Mouse (Mus musculus): ENCODE measurements around the gene Spag4. TPM values are rescaled to one million over a fixed set of nuclear protein-coding genes. Genes with fewer than 3 reads are reported as not detected.
A peak's percentile ranks its signal among the peaks of the same experiment; 100 is the strongest.

The Spag4 gene
- polyA plus RNA-seq (2015; fragmentation: Nextera tagmentation; extraction: Ambion mirVana), result 1.4 and 1.6 TPM in 2 replicates

DNA sequence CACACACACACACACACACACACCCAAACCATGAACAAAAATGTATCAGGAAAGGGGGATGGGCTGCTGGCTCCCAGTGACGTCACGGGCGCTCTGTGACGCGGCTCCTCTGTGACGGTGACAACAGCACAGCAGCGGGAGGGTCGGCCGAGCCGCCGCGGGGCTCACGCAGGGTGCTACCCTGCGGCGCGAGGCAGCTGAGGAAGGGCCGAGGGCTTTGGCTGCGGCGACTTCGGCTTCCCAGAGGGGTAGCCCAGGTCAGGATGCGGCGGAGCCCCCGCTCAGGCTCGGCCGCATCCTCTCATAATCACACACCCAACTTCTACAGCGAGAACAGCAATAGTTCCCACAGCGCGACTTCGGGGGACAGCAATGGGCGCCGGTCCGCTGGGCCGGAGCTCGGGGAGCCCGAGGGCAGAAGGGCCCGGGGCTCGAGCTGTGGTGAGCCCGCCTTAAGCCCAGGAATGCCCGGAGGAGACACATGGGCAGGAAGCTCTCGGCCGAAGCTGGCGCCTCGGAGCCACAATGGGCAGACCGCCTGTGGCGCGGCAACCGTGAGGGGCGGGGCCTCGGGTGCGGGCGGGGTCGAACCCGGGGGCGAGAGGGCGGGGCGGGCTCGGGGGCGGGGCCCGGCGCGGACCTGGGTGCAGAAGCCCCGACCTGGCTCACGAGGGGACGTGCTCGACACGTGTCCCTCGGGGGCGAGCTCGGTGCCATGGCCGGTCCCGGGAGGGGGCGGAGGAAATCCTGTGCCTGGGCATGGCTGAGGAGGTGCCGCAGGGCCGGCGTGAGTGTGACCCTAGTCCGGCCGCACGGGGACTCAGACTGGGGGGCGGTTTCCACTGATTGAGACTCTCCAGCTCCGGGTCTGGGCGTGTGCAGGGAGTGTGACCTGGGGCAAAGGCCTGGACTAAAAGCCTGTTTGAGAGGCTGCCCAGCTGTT is at the start of gene Spag4:
Gene Spag4, plus strand, starts transcription at position 77 of the 943 bp plus-strand sequence.
- under 1% methylated on average over 75 of the region's 81 CpGs for WGBS
- peak within 1 kb of the TSS; percentile 83 for H3K4me3 ChIP-seq (ENCODE audit: low read length)
- peak; percentile 86 for ATAC-seq (replicated peaks; ENCODE audit: extremely low read depth, insufficient read depth, low FRiP score)
- peak within 1 kb of the TSS; percentile 64 for H3K27ac ChIP-seq (ENCODE audit: low read length)
- no peaks in the 10 kb centered on the region for H3K27me3 ChIP-seq (ENCODE audit: control insufficient read depth, insufficient read depth, low read length)
- H3K9me3 ChIP-seq (replicated peaks; ENCODE audit: control insufficient read depth, low read length), result no peaks in the 10 kb centered on the region
- peak within 1 kb of the TSS; percentile 99 for H3K4me2 ChIP-seq (ENCODE audit: low read depth, low read length)
- peaks cover 7% of the 10 kb centered on the region; the same call in 1 of the 2 replicates for H3K36me3 ChIP-seq (ENCODE audit: control insufficient read depth, insufficient read depth)
- peak within 1 kb of the TSS; percentile 87 for H3K9ac ChIP-seq (ENCODE audit: low read length)
- H3K4me1 ChIP-seq (ENCODE audit: control insufficient read depth, insufficient read depth, low read length), result 0 out of 2 replicates have a peak, but pooled peaks cover 4% of the 10 kb centered on the region

DNA sequence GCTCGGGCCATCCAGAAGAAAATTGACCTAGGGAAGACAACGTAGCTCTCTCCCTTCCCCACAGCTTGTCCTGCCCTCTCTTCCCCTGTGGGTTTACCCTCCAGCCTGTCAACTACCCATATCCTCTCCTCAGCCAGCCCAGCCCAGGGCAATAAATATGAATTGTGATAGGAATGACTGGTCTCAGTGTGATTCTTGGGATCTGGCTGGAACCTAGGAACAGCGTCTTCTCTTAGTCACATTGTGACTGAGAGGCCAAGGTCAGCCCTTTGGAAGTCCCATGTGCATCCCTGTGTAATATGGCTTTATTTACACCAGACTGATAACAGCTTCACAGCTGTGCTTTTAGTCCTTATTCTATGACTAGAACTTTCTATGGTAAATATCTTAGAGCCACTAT is 46.9 kb upstream of the Spag4 start:
- Histone ChIP-seq H3K9ac (ENCODE audit: low read length) (no peak overlapping the region), H3K4me2 (ENCODE audit: low read depth, low read length) (no peak overlapping the region), H3K4me3 (ENCODE audit: low read length) (no peak overlapping the region), H3K4me1 (ENCODE audit: control insufficient read depth, insufficient read depth, low read length) (no peaks in the 10 kb centered on the region), H3K36me3 (ENCODE audit: control insufficient read depth, insufficient read depth) (peaks cover 40% of the 10 kb centered on the region), H3K9me3 (replicated peaks; ENCODE audit: control insufficient read depth, low read length) (no peaks in the 10 kb centered on the region), H3K27me3 (ENCODE audit: control insufficient read depth, insufficient read depth, low read length) (no peaks in the 10 kb centered on the region), H3K27ac (ENCODE audit: low read length) (no peak overlapping the region)
- 87% methylated on average over 3 of the region's 3 CpGs for WGBS
- no peak for ATAC-seq (replicated peaks; ENCODE audit: extremely low read depth, insufficient read depth, low FRiP score)

DNA sequence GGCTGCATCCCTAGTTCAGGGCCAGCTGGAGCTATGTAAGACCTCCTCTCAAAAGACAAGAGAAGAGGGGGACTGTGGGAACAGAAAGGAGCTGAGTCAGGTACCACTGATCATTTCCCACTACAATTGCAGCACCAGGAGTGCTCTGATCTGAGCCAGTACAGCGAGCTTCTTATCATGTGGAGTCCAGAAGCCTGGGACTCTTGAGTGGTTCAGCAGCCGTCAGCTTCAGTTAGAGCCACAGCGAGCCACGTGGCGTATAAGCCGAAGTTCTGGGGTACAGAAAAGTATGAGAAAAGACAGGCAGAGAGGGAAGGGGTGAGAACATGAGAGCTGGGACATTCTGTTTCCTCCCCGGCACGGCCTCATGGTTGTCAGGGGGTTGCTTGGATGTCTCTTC is 43.8 kb upstream of the Spag4 start:
- no peaks in the 10 kb centered on the region for H3K4me1 ChIP-seq (ENCODE audit: control insufficient read depth, insufficient read depth, low read length)
- H3K4me3 ChIP-seq (ENCODE audit: low read length), result no peak overlapping the region
- H3K4me2 ChIP-seq (ENCODE audit: low read depth, low read length), result no peak overlapping the region
- no peaks in the 10 kb centered on the region for H3K27me3 ChIP-seq (ENCODE audit: control insufficient read depth, insufficient read depth, low read length)
- 62% methylated on average over 8 of the region's 8 CpGs for WGBS
- H3K36me3 ChIP-seq (ENCODE audit: control insufficient read depth, insufficient read depth), result peaks cover 20% of the 10 kb centered on the region
- H3K9ac ChIP-seq (ENCODE audit: low read length), result no peak overlapping the region
- no peak for ATAC-seq (replicated peaks; ENCODE audit: extremely low read depth, insufficient read depth, low FRiP score)
- H3K27ac ChIP-seq (ENCODE audit: low read length), result no peak overlapping the region
- H3K9me3 ChIP-seq (replicated peaks; ENCODE audit: control insufficient read depth, low read length), result no peaks in the 10 kb centered on the region

- Histone ChIP-seq H3K36me3 (ENCODE audit: control insufficient read depth, insufficient read depth) (peaks cover 15% of the 10 kb centered on the region), H3K27me3 (ENCODE audit: control insufficient read depth, insufficient read depth, low read length) (no peaks in the 10 kb centered on the region), H3K4me2 (ENCODE audit: low read depth, low read length) (no peak overlapping the region), H3K4me3 (ENCODE audit: low read length) (no peak overlapping the region), H3K9me3 (replicated peaks; ENCODE audit: control insufficient read depth, low read length) (no peaks in the 10 kb centered on the region), H3K27ac (ENCODE audit: low read length) (no peak overlapping the region), H3K4me1 (ENCODE audit: control insufficient read depth, insufficient read depth, low read length) (no peaks in the 10 kb centered on the region), H3K9ac (ENCODE audit: low read length) (no peak overlapping the region)
- no peak for ATAC-seq (replicated peaks; ENCODE audit: extremely low read depth, insufficient read depth, low FRiP score)
- WGBS, result 80% methylated on average over 2 of the region's 2 CpGs
These were observed 43.2 kb upstream of the Spag4 start for GRCm38 (mm10) chr2:156021765-156022164.

- no peaks in the 10 kb centered on the region for H3K27me3 ChIP-seq (ENCODE audit: control insufficient read depth, insufficient read depth, low read length)
These were observed 39.5 kb upstream of the Spag4 start for GRCm38 (mm10) chr2:156025482-156025881.

GRCm38 (mm10) chr2:156039390-156039789 is 25.6 kb upstream of the Spag4 start:
- WGBS, result 84% methylated on average over 3 of the region's 3 CpGs
- H3K27ac ChIP-seq (ENCODE audit: low read length), result no peak overlapping the region
- no peak overlapping the region for H3K4me2 ChIP-seq (ENCODE audit: low read depth, low read length)
- H3K4me1 ChIP-seq (ENCODE audit: control insufficient read depth, insufficient read depth, low read length), result no peaks in the 10 kb centered on the region
- H3K9ac ChIP-seq (ENCODE audit: low read length), result no peak overlapping the region
- ATAC-seq (replicated peaks; ENCODE audit: extremely low read depth, insufficient read depth, low FRiP score), result no peak
- H3K36me3 ChIP-seq (ENCODE audit: control insufficient read depth, insufficient read depth), result no peaks in the 10 kb centered on the region
- H3K4me3 ChIP-seq (ENCODE audit: low read length), result no peak overlapping the region
- no peaks in the 10 kb centered on the region for H3K27me3 ChIP-seq (ENCODE audit: control insufficient read depth, insufficient read depth, low read length)
- no peaks in the 10 kb centered on the region for H3K9me3 ChIP-seq (replicated peaks; ENCODE audit: control insufficient read depth, low read length)

More at GRCm38 (mm10) chr2:156025482-156025881, 39.5 kb upstream of the Spag4 start:
- Histone ChIP-seq H3K36me3 (ENCODE audit: control insufficient read depth, insufficient read depth) (no peaks in the 10 kb centered on the region), H3K9me3 (replicated peaks; ENCODE audit: control insufficient read depth, low read length) (no peaks in the 10 kb centered on the region), H3K4me3 (ENCODE audit: low read length) (no peak overlapping the region), H3K27ac (ENCODE audit: low read length) (no peak overlapping the region), H3K9ac (ENCODE audit: low read length) (no peak overlapping the region), H3K4me1 (ENCODE audit: control insufficient read depth, insufficient read depth, low read length) (no peaks in the 10 kb centered on the region), H3K4me2 (ENCODE audit: low read depth, low read length) (no peak overlapping the region)
- no peak for ATAC-seq (replicated peaks; ENCODE audit: extremely low read depth, insufficient read depth, low FRiP score)

DNA sequence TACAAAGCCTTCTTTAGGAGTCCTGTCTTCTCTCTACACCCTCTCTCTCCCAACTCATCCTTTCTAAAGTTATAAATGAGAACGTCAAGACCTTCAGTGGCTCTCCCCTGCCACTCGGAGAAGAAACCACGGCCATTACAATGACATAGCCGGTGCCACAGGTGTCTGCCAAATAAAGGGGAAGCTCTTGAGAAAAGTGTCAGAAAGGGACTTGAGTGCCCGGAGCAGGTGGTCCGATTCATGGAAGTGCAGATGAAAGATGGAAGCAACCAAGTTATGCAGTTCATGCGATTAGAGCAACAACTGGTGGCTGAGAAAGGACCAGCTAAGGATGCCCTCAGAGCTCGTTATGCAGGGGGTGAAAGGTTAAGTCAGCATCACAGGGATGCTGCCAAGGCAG is 22.1 kb upstream of the Spag4 start:
- ATAC-seq (replicated peaks; ENCODE audit: extremely low read depth, insufficient read depth, low FRiP score), result no peak
- no peaks in the 10 kb centered on the region for H3K36me3 ChIP-seq (ENCODE audit: control insufficient read depth, insufficient read depth)
- 76% methylated on average over 8 of the region's 8 CpGs for WGBS

GRCm38 (mm10) chr2:156047929-156048328 is 17.0 kb upstream of the Spag4 start:
- ATAC-seq (replicated peaks; ENCODE audit: extremely low read depth, insufficient read depth, low FRiP score), result no peak
- Histone ChIP-seq H3K9me3 (replicated peaks; ENCODE audit: control insufficient read depth, low read length) (no peaks in the 10 kb centered on the region), H3K4me1 (ENCODE audit: control insufficient read depth, insufficient read depth, low read length) (no peaks in the 10 kb centered on the region), H3K27me3 (ENCODE audit: control insufficient read depth, insufficient read depth, low read length) (peaks cover 17% of the 10 kb centered on the region), H3K4me3 (ENCODE audit: low read length) (no peak overlapping the region), H3K4me2 (ENCODE audit: low read depth, low read length) (no peak overlapping the region), H3K27ac (ENCODE audit: low read length) (no peak overlapping the region), H3K36me3 (ENCODE audit: control insufficient read depth, insufficient read depth) (no peaks in the 10 kb centered on the region), H3K9ac (ENCODE audit: low read length) (no peak overlapping the region)
- 8% methylated on average over 19 of the region's 19 CpGs for WGBS

More for the DNA sequence above, 22.1 kb upstream of the Spag4 start:
- Histone ChIP-seq H3K27ac (ENCODE audit: low read length) (no peak overlapping the region), H3K4me3 (ENCODE audit: low read length) (no peak overlapping the region), H3K9me3 (replicated peaks; ENCODE audit: control insufficient read depth, low read length) (no peaks in the 10 kb centered on the region), H3K4me1 (ENCODE audit: control insufficient read depth, insufficient read depth, low read length) (no peaks in the 10 kb centered on the region), H3K27me3 (ENCODE audit: control insufficient read depth, insufficient read depth, low read length) (peaks cover 8% of the 10 kb centered on the region), H3K4me2 (ENCODE audit: low read depth, low read length) (no peak overlapping the region), H3K9ac (ENCODE audit: low read length) (no peak overlapping the region)

GRCm38 (mm10) chr2:156052816-156053215 is 12.2 kb upstream of the Spag4 start, which contains the start of gene Fer1l4:
Fer1l4 (minus strand) TSS chr2:156052947.
- no peaks in the 10 kb centered on the region for H3K4me1 ChIP-seq (ENCODE audit: control insufficient read depth, insufficient read depth, low read length)
- peaks cover 9% of the 10 kb centered on the region for H3K27me3 ChIP-seq (ENCODE audit: control insufficient read depth, insufficient read depth, low read length)
- no peaks in the 10 kb centered on the region for H3K9me3 ChIP-seq (replicated peaks; ENCODE audit: control insufficient read depth, low read length)
- H3K36me3 ChIP-seq (ENCODE audit: control insufficient read depth, insufficient read depth), result no peaks in the 10 kb centered on the region
- no peak within 1 kb of the TSS for H3K4me3 ChIP-seq (ENCODE audit: low read length)
- H3K27ac ChIP-seq (ENCODE audit: low read length), result no peak within 1 kb of the TSS
- 73% methylated on average over 9 of the region's 9 CpGs for WGBS
- ATAC-seq (replicated peaks; ENCODE audit: extremely low read depth, insufficient read depth, low FRiP score), result no peak
- H3K9ac ChIP-seq (ENCODE audit: low read length), result no peak within 1 kb of the TSS
- H3K4me2 ChIP-seq (ENCODE audit: low read depth, low read length), result no peak within 1 kb of the TSS

Data from heart, embryonic 16.5 days (tissue).